Mouse (Mus musculus): ENCODE results near the gene Ccdc88b.

GRCm38 (mm10) chr19:6820538-6821195 is 37.3 kb downstream of the Ccdc88b start:
- TF ChIP-seq MAX (IDR thresholded peaks at IDR 0.05) (no peak), FOSL1 (IDR thresholded peaks at IDR 0.05; ENCODE audit: insufficient read depth, low read length, poor library complexity, severe bottlenecking) (no peak), CTCF (IDR thresholded peaks at IDR 0.05; ENCODE audit: control insufficient read depth, insufficient read depth, insufficient read length) (no peak), USF1 (IDR thresholded peaks at IDR 0.05; ENCODE audit: low read depth) (no peak), MYOG (IDR thresholded peaks at IDR 0.05; ENCODE audit: control insufficient read depth, extremely low read depth, insufficient read length) (no peak)
